Mouse (Mus musculus) hindbrain, embryonic 14.5 days (tissue): Measurements from ENCODE around the gene Zfp760. TPM values are rescaled to one million over a fixed set of nuclear protein-coding genes. Genes with fewer than 3 reads are reported as not detected.
"Not testable (repeated sequence)": the region's sequence is repeated elsewhere in the genome, so short reads cannot be mapped to it uniquely, and the experiment has no call there.

Experiments used
- ATAC-seq: fragments of 200-750 bp; cut with Nextera tagmentation; 2 replicates; pipeline ENCODE4 v1.8.0; 2017; ENCODE audit warnings: moderate number of reproducible peaks, mild to moderate bottlenecking, moderate TSS enrichment, moderate library complexity; ENCODE audit not compliant: low FRiP score
- DNase-seq: peaks from one replicate; pipeline ENCODE4 v3.0.0-alpha.2; 2015; ENCODE audit warnings: low spot score
- H3K27ac ChIP-seq: fragments of 300-500 bp; sonication (generic); 2 replicates; pipeline ENCODE4 v1.5.1; 2014; ENCODE audit warnings: mild to moderate bottlenecking, moderate library complexity
- H3K27me3 ChIP-seq: fragments of 300-500 bp; sonication (generic); 2 replicates; pipeline ENCODE4 v1.6.1; 2014; ENCODE audit warnings: mild to moderate bottlenecking, low read length, mixed read lengths; ENCODE audit not compliant: control insufficient read depth, insufficient read depth
- H3K36me3 ChIP-seq: fragments of 300-500 bp; sonication (generic); replicated peaks from 2 replicates; pipeline ENCODE4 v1.6.1; 2014; ENCODE audit not compliant: control insufficient read depth, insufficient read depth
- H3K4me1 ChIP-seq: fragments of 300-500 bp; sonication (generic); replicated peaks from 2 replicates; pipeline ENCODE4 v1.6.1; 2014; ENCODE audit warnings: antibody characterized with exemption, low read length, mixed read lengths; ENCODE audit not compliant: control insufficient read depth, insufficient read depth
- H3K4me2 ChIP-seq: fragments of 300-500 bp; sonication (generic); replicated peaks from 2 replicates; pipeline ENCODE4 v1.6.1; 2014; ENCODE audit warnings: mild to moderate bottlenecking, moderate library complexity
- H3K4me3 ChIP-seq: fragments of 300-500 bp; sonication (generic); replicated peaks from 2 replicates; pipeline ENCODE4 v1.5.1; 2014; ENCODE audit warnings: mild to moderate bottlenecking, low read length
- H3K9ac ChIP-seq: fragments of 300-500 bp; sonication (generic); 2 replicates; pipeline ENCODE4 v1.6.1; 2014
- H3K9me3 ChIP-seq: fragments of 300-500 bp; sonication (generic); 2 replicates; pipeline ENCODE4 v1.6.1; 2016; ENCODE audit warnings: low read length; ENCODE audit not compliant: control insufficient read depth
- WGBS: fragments of 180-500 bp; shearing (Covaris S2); extraction: QIAGEN DNeasy Blood & Tissue Kit; methylation state at CpG from one replicate; pipeline ENCODE4 v1.1.7; 2014; 5-methylcytosine and 5-hydroxymethylcytosine counted together
- polyA plus RNA-seq: library from polyadenylated mRNA; unstranded; fragments of >200 nt; fragmentation: Nextera tagmentation; extraction: Ambion mirVana; gene quantifications from 2 replicates; pipeline ENCODE4 v1.2.1, GENCODE M21; 2014

The Zfp760 gene
- polyA plus RNA-seq, 1 experiment from 2014 or later, result 13.4 TPM

DNA sequence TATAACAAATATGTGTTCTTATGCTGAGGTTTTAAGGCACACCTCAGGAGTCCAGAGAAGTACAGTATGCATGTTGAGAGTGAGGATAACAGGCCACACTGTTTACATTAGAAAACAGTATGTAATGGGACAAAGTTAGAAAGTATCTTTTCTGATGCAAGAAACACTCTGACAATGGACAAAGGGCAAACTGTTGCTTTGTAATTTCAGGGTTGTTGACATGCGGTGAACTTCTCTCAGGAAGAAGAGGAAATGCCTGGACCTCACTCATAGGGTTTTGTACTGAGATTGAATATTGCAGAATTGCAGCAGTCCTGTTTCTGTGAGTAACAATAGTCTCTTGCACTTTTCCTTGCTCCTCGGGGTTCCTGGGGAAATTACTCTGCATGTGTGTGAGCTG lies 860 bp downstream of the Zfp760 start:
- no peaks in the 10 kb centered on the region for H3K27me3 ChIP-seq
- WGBS, result 29% methylated on average over 2 of the region's 2 CpGs
- no peak overlapping the region for H3K27ac ChIP-seq
- H3K4me2 ChIP-seq, result peak overlapping the region; percentile 69
- no peak for ATAC-seq
- peaks cover 13% of the 10 kb centered on the region for H3K4me1 ChIP-seq
- peak overlapping the region; percentile 78 for H3K9ac ChIP-seq
- DNase-seq, result no peak
- H3K36me3 ChIP-seq, result peaks cover 13% of the 10 kb centered on the region; the same call in 1 of the 2 replicates
- no peaks in the 10 kb centered on the region for H3K9me3 ChIP-seq
- peak overlapping the region; percentile 62 for H3K4me3 ChIP-seq

DNA sequence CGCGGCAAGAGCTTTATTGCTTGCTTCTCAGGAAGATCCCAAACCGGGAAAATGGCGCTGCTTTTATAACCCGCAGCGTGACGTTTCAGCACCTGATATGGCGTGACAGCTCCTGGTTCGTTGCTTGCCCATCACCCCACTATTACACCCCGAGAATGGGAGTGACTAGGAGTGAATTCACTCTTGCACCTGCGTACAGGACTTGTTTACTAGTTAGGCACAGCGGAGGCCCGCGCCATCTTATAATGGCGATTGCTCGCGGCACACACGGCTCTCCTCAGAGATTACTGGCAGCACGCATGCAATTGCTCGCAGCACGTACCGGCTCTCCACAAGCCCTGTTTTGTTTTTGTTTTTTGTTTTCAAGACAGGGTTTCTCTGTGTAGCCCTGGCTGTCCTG lies 23.0 kb downstream of the Zfp760 start, which contains the start of gene Zfp229:
Gene Zfp229 (plus strand): TSS at position 301 of the 400 bp plus-strand sequence.
- peaks cover 15% of the 10 kb centered on the region for H3K4me1 ChIP-seq
- H3K36me3 ChIP-seq, ATAC-seq, H3K4me2 ChIP-seq, H3K27ac ChIP-seq, DNase-seq, H3K9ac ChIP-seq, H3K4me3 ChIP-seq, H3K9me3 ChIP-seq, H3K27me3 ChIP-seq: not testable (repeated sequence)
- WGBS, result 97% methylated on average over 10 of the region's 22 CpGs

DNA sequence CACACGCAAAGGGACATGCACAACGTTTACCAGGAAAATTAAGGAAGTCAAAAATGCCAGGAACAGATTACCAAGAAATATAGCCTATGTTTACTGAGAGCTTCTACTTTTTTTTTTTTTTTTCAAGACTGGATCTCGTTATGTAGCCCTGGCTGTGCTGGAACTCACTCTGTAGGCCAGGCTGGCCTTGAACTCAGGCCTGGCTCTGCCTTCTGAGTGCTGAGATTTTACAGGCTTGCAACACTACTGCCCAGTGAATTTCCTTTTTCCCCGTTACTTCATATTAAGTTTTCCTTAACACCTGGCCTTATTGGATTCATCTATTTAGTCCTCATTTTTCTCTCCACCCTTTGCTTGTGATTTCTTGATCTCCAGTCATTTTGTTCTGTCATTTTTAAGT lies 25.5 kb downstream of the Zfp760 start:
- 80% methylated on average over 4 of the region's 4 CpGs for WGBS
- Histone ChIP-seq H3K36me3 (peaks cover 11% of the 10 kb centered on the region; the same call in 1 of the 2 replicates), H3K4me1 (peaks cover 15% of the 10 kb centered on the region), H3K4me3 (peak overlapping the region; percentile 67), H3K27ac (peak overlapping the region; percentile 79), H3K4me2 (peak overlapping the region; percentile 54), H3K9ac (peak overlapping the region; percentile 84), H3K27me3 (no peaks in the 10 kb centered on the region), H3K9me3 (no peaks in the 10 kb centered on the region)
- peak; percentile 29; the same call in 1 of the 2 replicates for ATAC-seq
- DNase-seq, result no peak

DNA sequence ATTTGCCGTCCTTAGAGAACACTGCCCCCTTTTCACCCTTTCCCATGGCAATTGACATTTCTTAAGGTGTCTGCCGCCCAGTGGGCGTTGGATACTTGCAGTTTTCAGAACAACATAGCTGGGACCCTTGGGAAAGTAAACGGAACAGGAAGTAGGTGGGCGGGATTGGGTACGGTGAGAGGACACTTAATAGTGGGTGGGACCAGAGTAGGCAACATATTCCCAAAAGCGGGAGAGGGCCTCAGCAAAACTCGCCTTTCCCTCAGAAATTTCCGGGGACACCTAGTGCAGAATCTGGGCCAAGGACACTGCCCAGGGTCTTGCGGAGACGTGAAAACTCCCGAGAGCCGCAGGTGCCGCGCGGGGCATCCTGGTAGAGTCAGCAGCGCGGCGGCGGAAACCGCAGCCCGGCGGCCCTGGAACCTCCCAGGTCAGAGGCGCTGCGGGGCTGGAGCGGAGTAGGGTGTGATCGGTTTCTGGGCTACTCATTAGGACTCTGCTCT lies 26.0 kb downstream of the Zfp760 start:
- Histone ChIP-seq H3K27ac (peak overlapping the region; percentile 79), H3K9ac (peak overlapping the region; percentile 84), H3K4me1 (peaks cover 15% of the 10 kb centered on the region), H3K36me3 (peaks cover 14% of the 10 kb centered on the region; the same call in 1 of the 2 replicates), H3K27me3 (no peaks in the 10 kb centered on the region), H3K4me3 (peak overlapping the region; percentile 67), H3K9me3 (no peaks in the 10 kb centered on the region), H3K4me2 (peak overlapping the region; percentile 54)
- ATAC-seq, result peak; percentile 98
- peak; percentile 80 for DNase-seq
- WGBS, result under 1% methylated on average over 27 of the region's 27 CpGs

DNA sequence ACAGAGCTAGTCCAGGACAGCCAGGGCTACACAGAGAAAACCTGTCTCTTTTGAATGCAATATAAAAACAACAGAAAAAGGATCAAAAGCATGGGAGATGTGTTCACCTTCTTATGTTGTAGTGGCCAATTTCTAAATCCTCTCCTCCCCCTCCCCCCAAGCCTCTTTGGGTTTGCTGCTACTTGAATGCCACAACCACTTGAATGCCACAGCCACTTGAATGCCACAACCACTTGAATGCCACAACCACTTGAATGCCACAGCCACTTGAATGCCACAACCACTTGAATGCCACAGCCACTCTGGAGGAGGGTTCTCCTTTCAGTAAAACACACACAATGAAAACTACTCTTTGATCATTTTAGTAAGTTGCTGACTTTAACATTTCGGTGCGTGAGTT lies 45.2 kb downstream of the Zfp760 start:
- H3K9ac ChIP-seq, result no peak overlapping the region
- WGBS, result 52% methylated on average over 2 of the region's 2 CpGs
- H3K4me1 ChIP-seq, result no peaks in the 10 kb centered on the region
- peaks cover 3% of the 10 kb centered on the region; the same call in 1 of the 2 replicates for H3K36me3 ChIP-seq
- H3K4me2 ChIP-seq, result no peak overlapping the region
- H3K9me3 ChIP-seq, result no peaks in the 10 kb centered on the region
- no peaks in the 10 kb centered on the region for H3K27me3 ChIP-seq
- H3K4me3 ChIP-seq, result no peak overlapping the region
- no peak overlapping the region for H3K27ac ChIP-seq
- DNase-seq, result no peak
- ATAC-seq, result no peak

DNA sequence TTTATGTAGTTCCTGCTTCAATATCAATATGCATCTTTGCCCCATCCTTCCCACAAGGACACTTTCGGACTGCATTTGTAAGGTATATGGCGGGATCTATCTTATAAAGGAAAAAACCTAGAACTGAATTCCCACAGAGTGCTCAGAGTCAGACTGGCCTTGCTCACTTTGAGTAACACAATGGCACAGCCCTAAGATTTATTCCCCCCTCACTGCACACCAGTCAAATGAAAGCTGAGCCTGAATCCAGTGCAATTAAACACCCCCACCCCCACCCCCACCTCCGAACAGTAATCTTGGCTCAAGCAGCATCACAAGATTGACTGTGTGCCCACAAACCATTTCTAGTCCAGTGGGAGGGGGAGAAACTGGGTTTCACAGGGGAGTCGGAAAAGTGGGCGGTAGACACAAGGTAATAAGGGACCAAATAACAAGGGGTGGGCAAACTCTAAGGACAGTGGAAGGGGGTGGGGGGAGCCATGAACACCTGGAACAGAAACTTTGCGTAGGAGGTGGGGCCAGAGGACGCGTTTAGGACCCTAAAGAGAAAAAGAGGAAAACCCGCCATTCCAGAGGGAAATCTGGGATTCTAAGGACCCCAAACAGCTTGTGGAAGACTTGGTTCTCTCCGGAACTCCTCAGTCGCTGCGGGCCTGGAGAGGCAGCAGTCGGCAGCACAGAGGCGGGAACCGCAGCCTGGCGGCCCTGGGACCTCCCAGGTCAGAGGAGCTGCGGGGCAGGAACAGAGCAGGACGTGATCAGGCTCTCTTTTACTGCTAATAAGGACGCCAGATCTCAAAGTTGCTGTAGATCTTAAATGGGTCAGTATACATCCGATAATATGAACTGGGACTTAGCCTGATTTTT lies 46.0 kb downstream of the Zfp760 start:
- peak; percentile 37; the same call in 1 of the 2 replicates for ATAC-seq
- 12% methylated on average over 20 of the region's 20 CpGs for WGBS
- no peaks in the 10 kb centered on the region for H3K4me1 ChIP-seq

DNA sequence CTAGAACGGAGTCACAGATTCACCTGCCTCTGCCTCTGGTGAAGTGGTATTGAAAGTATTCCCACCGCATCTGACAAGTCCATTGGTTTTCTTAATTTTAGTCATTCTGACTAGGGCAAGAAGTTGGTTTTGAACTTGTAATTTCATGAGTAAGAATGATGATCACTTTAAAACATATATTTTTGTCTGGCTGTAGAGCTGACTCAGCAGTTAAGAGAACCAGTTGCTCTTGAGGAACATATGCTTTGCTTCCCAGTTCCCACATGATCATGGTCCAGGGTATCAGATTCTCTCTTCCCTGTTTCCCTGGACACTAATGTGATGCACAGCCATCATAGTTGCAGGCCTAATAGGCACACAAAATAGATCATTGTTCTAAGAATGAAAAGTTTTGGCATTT lies 62.8 kb downstream of the Zfp760 start:
- Histone ChIP-seq H3K4me3 (no peak overlapping the region), H3K9me3 (no peaks in the 10 kb centered on the region), H3K27me3 (no peaks in the 10 kb centered on the region), H3K36me3 (no peaks in the 10 kb centered on the region), H3K9ac (no peak overlapping the region), H3K4me2 (no peak overlapping the region), H3K4me1 (no peaks in the 10 kb centered on the region), H3K27ac (no peak overlapping the region)
- no peak for DNase-seq
- ATAC-seq, result no peak
- 87% methylated on average over 2 of the region's 2 CpGs for WGBS

More for the DNA sequence above, 46.0 kb downstream of the Zfp760 start:
- Histone ChIP-seq H3K27ac (no peak overlapping the region), H3K36me3 (no peaks in the 10 kb centered on the region), H3K4me3 (peak overlapping the region; percentile 19), H3K27me3 (no peaks in the 10 kb centered on the region), H3K9ac (peak overlapping the region; percentile 13; the same call in 1 of the 2 replicates), H3K9me3 (no peaks in the 10 kb centered on the region), H3K4me2 (peak overlapping the region; percentile 57)
- DNase-seq, result no peak

Other genes with a start within 250 kb of the Zfp760 start
- gene Zfp53, start 218.7 kb upstream of the Zfp760 start, polyA plus RNA-seq, result 9.5 and 11.1 TPM in 2 replicates
- gene Zfp52, start 172.2 kb upstream of the Zfp760 start, polyA plus RNA-seq, result 1.8 and 1.9 TPM in 2 replicates
- gene Zfp948, start 140.7 kb upstream of the Zfp760 start, polyA plus RNA-seq, result 21.9 and 22.2 TPM in 2 replicates
- gene Zfp983, start 57.1 kb upstream of the Zfp760 start, polyA plus RNA-seq, result 11.1 and 14.0 TPM in 2 replicates
- 23.8 and 24.2 TPM in 2 replicates for gene Gm10226, start 15.9 kb upstream of the Zfp760 start, polyA plus RNA-seq
- 7.9 and 11.6 TPM in 2 replicates for gene Zfp229, start 23.1 kb downstream of the Zfp760 start, polyA plus RNA-seq
- 2.7 and 3.5 TPM in 2 replicates for gene Zfp820, start 138.0 kb downstream of the Zfp760 start, polyA plus RNA-seq
- 8.7 and 8.9 TPM in 2 replicates for gene Zfp995, start 202.2 kb downstream of the Zfp760 start, polyA plus RNA-seq